ENCODE assay signal across 16 mouse cellular contexts in genomic region chr15:80781218-80781806, GRCm38 (mm10).
"Had no signal": no experiment of that assay in that cellular context is flagged by ENCODE, and none has a peak within 500 bp of the region (broad histone marks: within the 10 kb centered on the region; RNA-seq: fewer than 3 reads in every experiment).

No protein-coding gene starts in this region.

- H3K27me3 ChIP-seq: neural tube, embryonic 12.5 days; neural tube, embryonic 13.5 days; neural tube, embryonic 15.5 days; stomach, embryonic 15.5 days had no signal

- DNase-seq: retina, postnatal 1 day; right cerebral cortex, adult 18-20 months; right cerebral cortex, postnatal 14 days; right cerebral cortex, postnatal 25 days; right cerebral cortex, postnatal 4 days; spleen, adult 18-20 months; thymus, adult 18-20 months; thymus, adult 2 months; thymus, postnatal 14 days; thymus, postnatal 25 days; thymus, postnatal 36 days had no signal

- H3K27ac ChIP-seq: neural tube, embryonic 12.5 days; neural tube, embryonic 13.5 days; neural tube, embryonic 15.5 days; stomach, embryonic 15.5 days; stomach, postnatal 0 days had no signal

- H3K36me3 ChIP-seq: neural tube, embryonic 12.5 days; neural tube, embryonic 13.5 days; neural tube, embryonic 15.5 days; stomach, embryonic 15.5 days had no signal

- H3K4me3 ChIP-seq: neural tube, embryonic 12.5 days; neural tube, embryonic 13.5 days; neural tube, embryonic 15.5 days; stomach, embryonic 15.5 days had no signal

- H3K4me1 ChIP-seq: neural tube, embryonic 12.5 days; neural tube, embryonic 13.5 days; neural tube, embryonic 15.5 days had no signal

- H3K9ac ChIP-seq: neural tube, embryonic 12.5 days; neural tube, embryonic 13.5 days; neural tube, embryonic 15.5 days; stomach, embryonic 15.5 days had no signal

- H3K4me2 ChIP-seq: neural tube, embryonic 12.5 days; neural tube, embryonic 13.5 days; neural tube, embryonic 15.5 days; stomach, embryonic 15.5 days had no signal

- H3K9me3 ChIP-seq: neural tube, embryonic 12.5 days; neural tube, embryonic 13.5 days; neural tube, embryonic 15.5 days; stomach, embryonic 15.5 days had no signal
